Mouse (Mus musculus): ENCODE measurements around the gene Ascc2.

DNA sequence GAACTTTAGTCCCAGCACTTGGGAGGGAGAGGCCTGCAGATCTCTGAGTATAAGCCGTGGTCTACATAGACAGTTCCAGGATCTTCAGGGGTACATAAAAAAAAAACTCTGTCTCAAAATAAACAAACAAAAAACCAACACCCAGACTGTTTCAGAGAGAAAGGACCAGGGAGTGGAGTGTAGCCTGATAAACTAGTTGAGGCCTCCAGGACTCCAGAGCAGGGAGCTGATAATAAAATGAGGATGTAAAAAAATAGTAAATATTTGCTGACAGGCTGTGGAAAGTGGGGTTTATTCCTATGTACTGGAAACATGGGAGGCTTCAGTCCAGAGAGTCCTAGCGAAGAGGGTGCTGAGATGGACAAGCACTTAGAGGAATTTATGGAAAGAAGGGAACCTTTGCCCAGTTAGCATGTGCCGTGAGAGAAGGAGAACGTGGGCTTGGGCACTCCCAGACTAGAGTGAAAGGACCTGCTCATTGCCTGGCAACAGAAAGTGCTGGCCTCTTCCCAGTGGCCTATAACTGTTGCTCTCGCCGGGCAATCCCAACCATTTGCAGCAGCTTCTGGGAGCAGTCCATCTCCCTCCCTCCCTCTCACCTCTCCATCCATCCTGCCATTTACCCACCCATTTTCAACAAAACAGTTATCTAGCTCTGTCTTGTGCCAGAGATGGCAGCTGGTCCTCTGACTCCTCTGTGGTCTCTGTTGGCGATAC is 22.9 kb downstream of the Ascc2 start:
- TF ChIP-seq POLR2A (IDR thresholded peaks at IDR 0.05; ENCODE audit: insufficient read depth, low read length), result no peak
- no peak for TF ChIP-seq CTCF (IDR thresholded peaks at IDR 0.05; ENCODE audit: low read depth, low read length)

Measured in ES-Bruce4 (cell line).